Mouse (Mus musculus): ENCODE results near the gene Zfp346.

DNA sequence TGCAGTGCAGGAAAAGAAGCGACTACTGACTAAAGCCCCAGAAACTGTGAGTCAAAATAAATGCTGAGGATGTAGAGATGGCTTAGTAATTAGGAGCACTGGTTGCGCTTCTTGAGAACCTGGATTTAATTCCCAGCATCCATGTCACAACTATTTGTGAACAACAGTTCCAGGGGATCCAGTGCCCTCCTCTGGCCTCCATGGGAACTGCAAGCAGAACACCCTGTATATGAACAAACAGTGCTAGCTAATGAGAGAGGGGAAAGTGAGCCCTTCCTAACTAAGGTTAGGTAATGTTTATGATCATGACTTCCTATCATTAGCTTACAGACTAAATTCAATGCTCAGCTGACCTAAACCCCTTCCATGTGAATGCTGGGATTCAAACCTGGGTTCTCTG is 47.1 kb upstream of the Zfp346 start:
- TF ChIP-seq FLI1 (IDR thresholded peaks at IDR 0.05; ENCODE audit: low read length) = no peak
- no peak for TF ChIP-seq GATA1 (IDR thresholded peaks at IDR 0.05; ENCODE audit: borderline replicate concordance, low read length)

Measured in megakaryocyte, embryonic 14.5 days (primary cell).